Mouse (Mus musculus) testis, adult 2 months (tissue): Measurements from ENCODE around the gene Lypla2.

Experiments
- CTCF ChIP-seq: fragments of 200-500 bp; IDR thresholded peaks from 2 replicates; pipeline ENCODE4 v1.5.1; 2012; ENCODE audit warnings: low read depth, mild to moderate bottlenecking, inconsistent platforms, low read length, moderate library complexity; ENCODE audit not compliant: control insufficient read depth, insufficient read depth, insufficient replicate concordance
- POLR2A ChIP-seq: fragments of 200-500 bp; IDR thresholded peaks from 2 replicates; pipeline ENCODE4 v1.6.1; 2012; ENCODE audit warnings: low read depth, mild to moderate bottlenecking, inconsistent platforms, low read length, moderate library complexity; ENCODE audit not compliant: control insufficient read depth

DNA sequence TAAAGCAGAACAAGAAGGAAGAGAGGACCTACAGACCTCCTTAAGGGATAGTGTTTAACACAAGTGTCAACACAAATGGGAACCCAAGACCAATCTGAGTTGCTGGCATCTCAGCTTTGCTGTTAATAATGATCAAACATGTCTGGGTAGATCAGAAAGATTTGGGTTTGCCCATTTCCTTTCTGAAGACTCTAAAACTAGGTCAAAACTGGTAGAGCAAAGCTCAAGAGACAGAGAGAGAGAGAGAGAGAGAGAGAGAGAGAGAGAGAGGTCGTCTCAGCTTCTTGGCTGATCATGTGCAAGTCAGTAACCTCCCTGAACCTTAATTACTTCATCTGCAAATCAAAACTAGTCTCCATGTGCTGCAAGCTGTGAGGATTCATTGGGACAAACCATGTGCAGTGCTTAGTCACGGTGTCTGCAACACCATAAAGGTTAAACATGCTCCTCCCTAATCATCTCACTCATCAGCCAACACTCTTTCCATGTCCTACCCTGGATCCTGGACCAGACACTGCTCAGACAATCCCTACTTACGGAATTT lies 43.7 kb upstream of the Lypla2 start:
- TF ChIP-seq POLR2A (no peak), CTCF (no peak)
